Mouse (Mus musculus): ENCODE measurements around the gene Ptch2.

Ptch2 gene

GRCm38 (mm10) chr4:117155792-117156355 lies 60.0 kb downstream of the Ptch2 start, which contains the start of gene Rps8:
Gene Rps8, minus strand, starts transcription at chr4:117156243.
- DNase-seq: peak; percentile 88

GRCm38 (mm10) chr4:117156372-117156771 lies 60.5 kb downstream of the Ptch2 start:
- no peak for DNase-seq

- DNase-seq: no peak
These were observed 63.8 kb downstream of the Ptch2 start for GRCm38 (mm10) chr4:117159666-117160065.

GRCm38 (mm10) chr4:117161183-117161582 lies 65.3 kb downstream of the Ptch2 start:
- no peak for DNase-seq
